Mouse (Mus musculus) small intestine, adult 2 months (tissue): ENCODE results near the gene Pde4b. TPM values are rescaled to one million over a fixed set of nuclear protein-coding genes. Genes with fewer than 3 reads are reported as not detected.

Experiments
- H3K27ac ChIP-seq: fragments of 200-500 bp; 2 replicates; pipeline ENCODE4 v1.5.1; 2012; ENCODE audit warnings: low read depth, low read length, control low read depth, inconsistent platforms; ENCODE audit not compliant: insufficient read depth
- H3K27me3 ChIP-seq: fragments of 200-500 bp; 2 replicates; pipeline ENCODE4 v1.6.1; 2012; ENCODE audit warnings: mild to moderate bottlenecking, moderate library complexity, low read length, inconsistent platforms; ENCODE audit not compliant: control insufficient read depth, insufficient read depth
- H3K36me3 ChIP-seq: fragments of 200-500 bp; 2 replicates; pipeline ENCODE4 v1.6.1; 2012; ENCODE audit warnings: mild to moderate bottlenecking, low read length, control low read depth, inconsistent platforms; ENCODE audit not compliant: control insufficient read depth, insufficient read depth
- H3K4me1 ChIP-seq: fragments of 200-500 bp; 2 replicates; pipeline ENCODE4 v1.6.1; 2012; ENCODE audit warnings: low read length, inconsistent platforms, mixed read lengths; ENCODE audit not compliant: control insufficient read depth, insufficient read depth, insufficient read length
- H3K4me3 ChIP-seq: fragments of 200-500 bp; 2 replicates; pipeline ENCODE4 v1.5.1; 2012; ENCODE audit warnings: low read depth, mild to moderate bottlenecking, control low read depth, inconsistent platforms, low read length, moderate library complexity
- CTCF ChIP-seq: fragments of 200-500 bp; IDR thresholded peaks from 2 replicates; pipeline ENCODE4 v1.5.1; 2012; ENCODE audit warnings: low read depth, mild to moderate bottlenecking, control low read depth, inconsistent platforms, low read length, moderate library complexity, mixed read lengths; ENCODE audit not compliant: insufficient replicate concordance, insufficient read length; ENCODE audit errors: extremely low read depth
- POLR2A ChIP-seq: fragments of 200-500 bp; IDR thresholded peaks from 2 replicates; pipeline ENCODE4 v1.6.1; 2012; ENCODE audit warnings: low read depth, mild to moderate bottlenecking, control low read depth, inconsistent platforms, low read length, moderate library complexity
- WGBS: fragments of 180-500 bp; shearing (Covaris S2); methylation state at CpG from one replicate; pipeline ENCODE4 v1.1.7; 2018; 5-methylcytosine and 5-hydroxymethylcytosine counted together
- polyA plus RNA-seq: library from polyadenylated mRNA; depleted of rRNA; stranded (reverse); fragments of >200 nt; gene quantifications from 2 replicates; pipeline ENCODE4 v1.2.3, GENCODE M21; 2012

Gene Pde4b
- polyA plus RNA-seq, 1 experiment, result 2.5 TPM

- H3K36me3 ChIP-seq, result peaks cover 12% of the 10 kb centered on the region
- no peaks in the 10 kb centered on the region for H3K27me3 ChIP-seq
- H3K27ac ChIP-seq, result no peak overlapping the region
- peaks cover 2% of the 10 kb centered on the region; the same call in 1 of the 2 replicates for H3K4me1 ChIP-seq
- H3K4me3 ChIP-seq, result no peak overlapping the region
- TF ChIP-seq POLR2A, result no peak
- TF ChIP-seq CTCF, result no peak
- 76% methylated on average over 7 of the region's 7 CpGs for WGBS
Observed at GRCm38 (mm10) chr4:102607744-102608416, 520.5 kb downstream of the Pde4b start.

DNA sequence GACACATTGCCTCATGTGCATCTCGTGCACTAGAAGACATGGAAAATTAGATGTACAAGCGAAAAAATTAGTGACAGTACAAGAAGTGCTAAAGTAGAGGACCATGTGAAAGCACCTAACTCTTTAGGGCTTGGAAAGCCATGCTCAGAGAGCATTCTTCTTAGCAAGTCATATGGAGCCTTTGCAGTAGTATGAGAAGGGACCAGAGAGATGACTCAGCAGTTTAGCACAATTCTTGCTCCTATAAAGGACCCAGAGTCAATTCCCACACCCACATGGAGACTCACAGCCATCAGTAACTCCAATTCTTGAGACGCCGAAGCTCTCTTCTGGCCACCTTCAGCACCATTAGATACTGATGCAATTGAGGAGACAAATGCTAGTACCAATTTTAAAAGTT is 525.3 kb downstream of the Pde4b start:
- WGBS, result 91% methylated on average over 4 of the region's 4 CpGs
- Histone ChIP-seq H3K4me1 (no peaks in the 10 kb centered on the region; the same call in 1 of the 2 replicates), H3K4me3 (no peak overlapping the region), H3K27me3 (no peaks in the 10 kb centered on the region), H3K36me3 (no peaks in the 10 kb centered on the region), H3K27ac (no peak overlapping the region)
- TF ChIP-seq CTCF (no peak), POLR2A (no peak)

DNA sequence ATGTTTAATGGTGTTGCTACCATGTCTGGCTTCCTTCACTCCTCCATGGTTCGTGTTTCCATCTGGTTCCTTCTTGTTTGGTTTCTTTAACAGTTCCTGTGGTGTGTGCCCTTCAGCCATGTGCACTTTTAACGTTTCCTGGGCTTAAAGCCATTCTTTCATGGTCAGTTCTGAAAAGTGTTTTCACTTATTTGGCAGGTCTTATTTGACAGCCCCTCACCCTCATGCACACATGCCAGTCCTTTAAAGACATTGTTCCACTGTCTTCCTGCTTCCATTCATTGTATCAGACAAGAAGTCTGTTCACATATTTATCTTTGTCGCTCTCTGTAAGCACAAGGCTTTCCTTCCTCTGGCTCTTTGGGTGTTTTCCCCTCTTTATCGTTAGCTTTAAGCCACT is 530.4 kb downstream of the Pde4b start:
- H3K36me3 ChIP-seq, result no peaks in the 10 kb centered on the region
- no peak overlapping the region for H3K27ac ChIP-seq
- H3K4me1 ChIP-seq, result no peaks in the 10 kb centered on the region
- H3K4me3 ChIP-seq, result no peak overlapping the region
- 61% methylated on average over 4 of the region's 4 CpGs for WGBS
- H3K27me3 ChIP-seq, result no peaks in the 10 kb centered on the region
- TF ChIP-seq CTCF, result no peak
- no peak for TF ChIP-seq POLR2A

DNA sequence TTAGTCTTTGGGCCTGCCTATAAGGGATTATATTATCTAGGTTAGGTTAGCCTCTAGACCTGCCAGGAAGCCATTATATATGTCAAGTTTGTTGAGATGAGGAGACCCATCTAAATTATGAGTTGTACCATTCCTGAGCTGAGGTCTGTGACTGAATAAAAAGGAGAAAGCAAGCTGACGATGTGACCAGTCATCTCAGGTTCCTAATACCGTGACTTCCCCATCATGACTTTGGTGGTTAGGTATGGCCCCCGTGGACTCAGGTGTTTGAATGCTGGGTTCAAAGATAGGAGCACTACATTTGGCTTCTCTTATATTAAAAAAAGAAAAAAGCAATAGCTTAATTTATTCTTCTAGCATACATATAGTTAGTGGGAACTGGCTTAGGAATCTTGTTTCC is 531.3 kb downstream of the Pde4b start:
- Histone ChIP-seq H3K27ac (no peak overlapping the region), H3K27me3 (no peaks in the 10 kb centered on the region), H3K4me1 (no peaks in the 10 kb centered on the region), H3K4me3 (no peak overlapping the region), H3K36me3 (no peaks in the 10 kb centered on the region)
- 87% methylated on average over 3 of the region's 3 CpGs for WGBS
- no peak for TF ChIP-seq POLR2A
- no peak for TF ChIP-seq CTCF

DNA sequence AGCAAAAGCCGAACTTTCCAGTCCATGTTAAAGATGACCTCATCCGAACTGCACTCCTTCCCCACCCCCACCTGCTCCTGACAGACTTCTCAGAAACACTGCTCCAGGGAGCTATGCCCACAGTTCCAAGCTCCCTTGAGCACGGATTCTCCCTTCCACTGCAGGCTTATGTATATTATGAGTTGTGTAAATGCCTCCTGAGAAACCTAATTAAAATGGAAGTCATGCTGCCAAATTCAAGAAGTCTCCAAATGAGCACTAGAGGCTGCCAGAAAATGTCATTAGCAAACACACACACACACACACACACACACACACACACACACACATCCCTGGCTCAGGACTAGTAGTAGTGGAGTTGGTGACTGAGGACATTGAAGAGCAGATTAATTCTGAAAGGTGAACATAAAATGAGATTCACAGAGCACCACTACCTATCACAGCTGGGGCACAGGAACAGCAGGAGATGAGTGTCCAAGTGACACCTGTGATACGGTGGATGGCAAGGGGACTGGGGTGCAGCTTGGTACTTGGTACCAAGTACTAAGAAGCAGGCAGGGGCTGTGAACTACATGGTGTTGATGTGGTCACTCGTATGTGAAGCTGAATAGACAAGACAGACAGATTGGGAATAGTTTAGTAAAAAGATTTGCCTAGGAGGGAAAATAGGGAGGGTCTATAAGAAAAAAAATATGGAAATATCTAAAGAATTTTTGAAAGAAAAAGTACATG is 533.0 kb downstream of the Pde4b start:
- Histone ChIP-seq H3K36me3 (no peaks in the 10 kb centered on the region), H3K4me1 (peaks cover 2% of the 10 kb centered on the region; the same call in 1 of the 2 replicates), H3K27me3 (no peaks in the 10 kb centered on the region), H3K27ac (no peak overlapping the region), H3K4me3 (no peak overlapping the region)
- WGBS, result 59% methylated on average over 5 of the region's 5 CpGs
- no peak for TF ChIP-seq CTCF
- no peak for TF ChIP-seq POLR2A

GRCm38 (mm10) chr4:102621120-102621519 is 533.8 kb downstream of the Pde4b start:
- Histone ChIP-seq H3K36me3 (no peaks in the 10 kb centered on the region), H3K4me1 (peaks cover 2% of the 10 kb centered on the region; the same call in 1 of the 2 replicates)

DNA sequence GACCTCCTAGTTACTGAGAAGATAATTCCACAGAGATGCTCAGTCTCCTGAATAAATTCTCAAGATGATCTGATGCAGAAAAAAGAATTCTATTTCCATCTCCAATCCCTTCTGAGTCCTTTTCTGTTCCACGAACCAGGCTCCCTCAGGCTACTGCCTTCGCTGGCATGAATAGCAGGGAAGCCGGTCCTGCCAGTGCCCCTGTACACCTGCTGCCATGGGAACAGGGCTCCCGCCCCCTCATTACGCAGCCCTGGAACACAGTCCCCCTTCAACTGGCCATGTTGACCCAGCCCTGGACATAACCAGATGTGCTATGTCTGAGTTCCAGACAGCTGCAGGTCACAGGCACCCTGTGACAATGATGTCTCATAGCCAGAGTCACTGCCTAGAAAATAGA is 535.6 kb downstream of the Pde4b start:
- peaks cover 2% of the 10 kb centered on the region; the same call in 1 of the 2 replicates for H3K4me1 ChIP-seq
- TF ChIP-seq POLR2A (no peak), CTCF (no peak)
- H3K36me3 ChIP-seq, result no peaks in the 10 kb centered on the region
- no peak overlapping the region for H3K27ac ChIP-seq
- WGBS, result 76% methylated on average over 5 of the region's 5 CpGs
- no peak overlapping the region for H3K4me3 ChIP-seq
- no peaks in the 10 kb centered on the region for H3K27me3 ChIP-seq

More at GRCm38 (mm10) chr4:102621120-102621519, 533.8 kb downstream of the Pde4b start:
- H3K4me3 ChIP-seq, result no peak overlapping the region
- WGBS, result 79% methylated on average over 2 of the region's 2 CpGs
- no peak overlapping the region for H3K27ac ChIP-seq
- TF ChIP-seq CTCF (no peak), POLR2A (no peak)
- no peaks in the 10 kb centered on the region for H3K27me3 ChIP-seq
